Mouse (Mus musculus) heart, postnatal 10 days (tissue): ENCODE results near the gene Smarcc2. TPM values are rescaled to one million over a fixed set of nuclear protein-coding genes. Genes with fewer than 3 reads are reported as not detected.

Experiments
- DNase-seq, 2 experiments: peaks; one replicate each; pipeline ENCODE4 v3.0.0; 2021
- intact Hi-C: fragments of 180-260 bp; cut with DNase I; formaldehyde crosslinking; loops from one replicate; pipeline ENCODE4 v1.15.1; 2025
- total RNA-seq, 2 experiments: library from RNA; stranded (reverse); gene quantifications; 2 replicates each; pipeline ENCODE4 v1.2.3; 2021

Smarcc2 gene
- total RNA-seq, 2 experiments from 2014 or later = 83.6 to 95.9 TPM

DNA sequence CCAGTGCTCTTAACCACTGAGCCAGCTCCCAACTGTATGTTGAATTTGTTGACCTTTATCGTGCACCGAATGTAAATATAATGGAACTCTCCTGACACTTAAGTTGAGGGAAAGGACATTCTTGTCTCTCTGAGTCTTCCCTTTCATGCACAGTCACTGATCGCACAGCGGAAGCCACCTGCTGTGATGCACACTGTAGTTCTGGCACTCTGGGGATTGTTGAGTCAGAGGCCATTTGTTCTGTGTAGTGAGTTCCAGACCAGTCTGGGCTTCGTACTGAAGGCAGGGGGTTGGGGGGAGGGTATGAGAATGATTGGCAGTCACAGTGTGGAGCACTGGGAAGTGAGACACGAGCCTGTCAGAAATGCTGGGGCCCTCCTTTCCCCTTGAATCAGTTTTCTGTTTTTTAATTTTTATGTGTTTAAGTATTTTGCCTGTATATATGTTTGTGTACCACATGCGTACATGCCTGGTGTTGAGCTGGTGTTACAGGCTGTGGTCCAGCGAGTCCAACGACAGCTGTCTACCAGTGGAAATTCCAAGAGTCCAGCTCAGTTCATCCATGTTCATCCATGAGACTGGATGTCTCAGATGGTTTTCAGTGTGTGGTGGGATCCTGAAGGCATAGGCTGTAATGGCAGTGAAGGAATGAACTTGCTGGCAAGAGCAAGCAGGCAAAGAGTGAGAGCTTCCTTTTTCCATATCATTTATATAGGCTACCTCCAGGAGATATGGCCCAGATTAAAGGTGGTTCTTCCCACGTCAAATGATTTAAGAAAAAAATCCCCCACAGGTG lies 17.5 kb upstream of the Smarcc2 start:
- no peak for DNase-seq
- intact Hi-C loops = loop anchor here (2.0 kb wide), 1 partner anchor 31 kb away; the partner anchor contains the start of genes Nabp2 and Rnf41

DNA sequence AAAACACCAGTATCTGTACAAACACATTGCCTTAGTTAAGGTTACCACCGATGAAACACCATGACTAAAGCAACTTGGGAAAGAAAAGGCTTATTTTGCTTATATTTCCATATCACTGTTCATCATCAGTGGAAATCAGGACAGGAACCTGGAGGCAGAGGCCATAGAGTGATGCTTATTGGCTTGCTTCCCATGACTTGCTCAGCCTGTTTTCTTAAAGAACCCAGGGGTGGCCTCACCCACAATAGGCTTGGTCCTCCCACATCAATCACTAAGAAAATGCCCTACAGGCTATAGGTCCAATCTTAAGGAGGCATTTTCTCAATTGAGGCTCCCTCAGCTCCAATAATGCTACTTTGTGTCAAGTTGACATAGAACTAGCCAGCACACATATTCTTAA lies 16.3 kb upstream of the Smarcc2 start:
- DNase-seq = no peak
- intact Hi-C loops = loop anchor here (2.0 kb wide), 1 partner anchor 32 kb away; the partner anchor contains the start of genes Nabp2 and Rnf41

DNA sequence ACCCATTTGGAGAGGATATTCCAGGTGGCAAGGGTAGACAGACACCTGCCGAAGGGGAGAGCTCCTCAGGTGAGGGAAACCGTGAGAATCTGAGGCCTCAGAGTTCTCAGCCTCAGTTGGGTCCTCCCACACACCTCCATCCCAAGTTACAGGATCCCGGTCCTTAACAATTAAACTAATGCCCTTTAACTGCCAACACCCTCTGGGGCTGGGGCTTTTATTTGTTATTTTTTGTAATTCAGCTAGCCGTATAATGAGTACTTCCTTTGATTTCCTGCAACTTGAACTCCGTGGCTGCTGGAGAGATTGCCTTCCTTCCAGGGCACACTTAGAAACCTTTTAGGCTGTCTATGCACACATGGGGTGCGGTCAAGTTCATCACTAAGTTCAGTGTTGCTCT lies 14.7 kb upstream of the Smarcc2 start:
- DNase-seq = no peak
- intact Hi-C loops = no loop called here

DNA sequence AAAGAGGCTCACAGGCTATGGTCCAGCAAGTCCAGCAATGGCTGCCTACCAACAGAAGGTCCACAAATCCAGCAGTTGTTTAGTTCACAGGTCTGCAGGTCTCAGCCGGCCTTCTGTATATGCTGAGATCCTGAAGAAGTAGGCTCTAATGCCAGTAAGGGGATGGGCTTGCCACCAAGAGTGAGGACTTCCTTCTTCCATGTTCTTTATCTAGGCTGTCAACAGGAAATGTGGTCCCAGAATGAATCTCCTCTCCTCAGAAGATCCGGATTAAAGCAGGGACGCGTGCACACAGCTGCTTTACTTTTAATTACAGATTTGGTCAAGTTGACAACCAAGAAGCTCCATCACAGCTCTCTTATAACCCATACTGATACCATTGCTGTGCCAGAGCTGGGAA lies 13.6 kb upstream of the Smarcc2 start:
- intact Hi-C loops = no loop called here
- DNase-seq = no peak

DNA sequence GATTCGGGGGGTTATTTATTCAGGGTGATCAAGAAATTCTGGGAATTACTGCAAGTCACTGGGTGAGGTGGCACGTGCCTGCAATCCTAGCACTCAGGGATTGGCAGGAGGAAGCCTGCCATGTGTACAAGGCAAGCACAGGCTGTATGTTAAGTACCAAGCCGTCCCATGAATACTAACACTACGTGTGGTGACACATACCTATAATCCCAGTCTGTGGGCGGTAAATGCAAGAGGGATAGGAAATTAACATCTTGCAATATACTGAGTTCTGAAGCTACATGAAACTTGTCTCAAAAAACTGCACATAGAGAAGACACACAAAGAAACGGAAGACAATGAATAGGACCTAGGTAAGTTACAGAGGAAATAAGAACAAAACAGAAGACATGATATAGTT lies 8.0 kb upstream of the Smarcc2 start:
- intact Hi-C loops = no loop called here
- DNase-seq = no peak

DNA sequence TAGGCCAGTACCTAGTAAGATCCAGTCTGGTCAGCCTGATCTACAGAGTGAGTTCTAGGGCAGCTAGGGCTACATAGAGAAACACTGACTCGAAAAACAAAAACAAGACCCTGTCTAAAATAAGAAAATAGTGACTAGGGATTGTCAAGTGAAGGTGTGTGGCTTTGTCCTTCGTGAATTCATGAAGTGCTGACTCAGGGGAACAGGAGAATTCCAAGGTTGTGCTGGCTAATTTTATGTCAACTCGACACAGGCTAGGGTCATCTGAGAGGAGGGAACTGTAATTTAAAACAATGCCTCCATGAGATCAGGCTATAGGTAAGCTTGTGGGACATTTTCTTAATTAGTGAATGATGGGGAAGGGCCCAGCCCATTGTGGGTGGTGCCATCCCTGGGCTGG lies 4.6 kb upstream of the Smarcc2 start:
- intact Hi-C loops = no loop called here
- no peak for DNase-seq

DNA sequence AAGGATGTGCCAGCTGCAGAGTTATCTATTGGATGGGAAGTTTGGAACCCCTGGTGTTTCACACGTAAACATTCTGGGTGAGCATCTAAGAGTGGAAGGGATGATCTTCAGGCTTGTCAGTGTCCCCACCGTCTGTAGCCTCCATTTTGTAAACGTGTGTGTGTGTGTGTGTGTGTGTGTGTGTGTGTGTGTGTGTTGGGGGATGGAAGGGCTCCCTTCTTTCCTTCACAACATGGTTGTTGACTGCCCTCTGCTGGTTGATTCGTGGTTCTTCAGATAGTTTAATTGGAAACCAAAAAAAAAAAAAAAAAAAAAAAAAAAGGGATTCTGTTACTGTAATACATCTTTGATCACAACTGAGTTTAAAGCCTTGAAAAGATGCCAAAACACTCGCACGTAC lies 3.8 kb upstream of the Smarcc2 start:
- intact Hi-C loops = loop anchor here (1.0 kb wide), 2 partner anchors 46 to 120 kb away; no protein-coding TSS in a partner anchor

DNA sequence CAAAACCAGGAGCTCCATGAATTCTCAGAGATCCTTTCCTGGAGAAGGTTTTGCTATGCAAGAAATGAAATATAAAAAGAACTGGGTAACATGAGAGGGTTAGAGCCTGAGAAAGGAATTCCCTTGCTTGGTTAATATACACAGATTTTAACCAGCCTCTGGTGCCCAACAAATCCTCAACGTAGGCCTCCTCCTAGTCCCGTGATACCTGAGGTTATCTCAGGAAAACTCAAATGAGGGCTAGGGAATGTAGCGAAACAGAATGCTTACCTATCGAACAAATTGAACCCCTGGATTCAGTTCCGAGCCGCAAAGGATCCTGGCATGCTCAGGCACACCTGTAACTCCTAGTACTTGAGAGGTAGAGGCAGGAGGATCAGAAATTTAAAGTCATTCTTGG lies 1.4 kb upstream of the Smarcc2 start:
- intact Hi-C loops = loop anchor here (2.0 kb wide), 2 partner anchors 35 to 77 kb away; no protein-coding TSS in a partner anchor
- DNase-seq = no peak

More for the DNA sequence above, 3.8 kb upstream of the Smarcc2 start:
- peak; percentile 78 to 89 for DNase-seq

DNA sequence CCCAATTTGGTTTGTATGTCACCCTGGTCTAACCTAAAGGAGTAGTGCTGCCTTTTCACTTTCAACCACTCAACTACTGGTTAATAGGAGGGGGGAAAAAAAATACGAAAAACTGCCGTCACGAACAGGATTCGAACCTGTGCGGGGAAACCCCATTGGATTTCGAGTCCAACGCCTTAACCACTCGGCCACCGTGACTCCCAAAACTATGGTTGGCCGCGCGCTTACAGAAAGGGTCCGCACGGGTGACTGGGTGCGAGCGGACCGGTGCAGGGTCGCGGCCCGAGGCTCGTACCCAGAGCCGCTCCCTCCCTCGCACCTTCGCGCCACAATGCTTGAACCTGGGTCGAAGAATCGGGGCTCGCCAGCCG lies 715 bp upstream of the Smarcc2 start:
- intact Hi-C loops = loop anchor here (2.0 kb wide), 2 partner anchors 34 to 76 kb away; no protein-coding TSS in a partner anchor
- peak; percentile 94 to 97 for DNase-seq

DNA sequence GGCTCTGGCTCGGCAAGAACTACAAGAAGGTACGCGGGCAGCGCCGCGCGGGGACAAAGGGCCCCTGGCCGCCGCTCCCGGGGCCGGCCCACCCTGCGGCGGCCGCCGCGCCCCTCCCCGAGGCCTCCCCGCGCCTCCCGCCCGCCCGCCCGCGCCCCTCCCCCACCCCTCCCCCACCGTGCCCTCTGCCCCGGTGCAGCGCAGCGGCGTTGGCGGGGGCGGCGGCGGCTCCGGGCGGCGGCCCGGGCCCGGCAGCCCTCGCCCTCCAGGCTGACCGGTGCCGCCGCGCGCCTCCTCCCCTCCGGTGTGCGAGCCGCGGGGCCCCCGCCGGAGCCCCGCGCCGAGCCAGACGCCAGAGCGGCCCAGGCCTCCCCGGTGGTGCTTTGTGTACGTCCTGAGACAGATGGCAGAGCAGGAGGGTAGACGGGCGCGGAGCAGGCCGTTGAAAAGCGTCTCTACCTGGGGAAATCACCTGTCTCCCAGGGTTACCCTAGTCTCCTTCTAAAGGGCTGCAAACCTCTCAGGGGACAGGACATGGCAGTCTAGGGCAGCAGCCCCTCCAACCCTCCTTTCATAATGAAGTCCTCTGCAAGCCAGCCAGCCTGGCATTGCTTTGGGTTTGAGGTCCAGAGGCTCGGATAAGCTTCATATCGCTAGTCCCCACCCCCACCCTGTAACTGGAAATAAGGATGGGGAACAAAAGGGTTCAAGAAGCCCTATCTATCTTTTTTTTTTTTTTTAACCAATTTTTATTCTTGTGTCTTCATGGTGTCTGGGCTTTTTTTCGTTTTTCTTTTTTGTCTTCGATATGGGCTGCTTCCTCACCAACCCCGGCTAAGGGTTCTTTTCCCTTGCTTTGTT lies 591 bp downstream of the Smarcc2 start:
- DNase-seq = peak; percentile 47 to 61
- intact Hi-C loops = loop anchor here (1.0 to 2.0 kb wide), 4 partner anchors 33 to 87 kb away; no protein-coding TSS in a partner anchor

DNA sequence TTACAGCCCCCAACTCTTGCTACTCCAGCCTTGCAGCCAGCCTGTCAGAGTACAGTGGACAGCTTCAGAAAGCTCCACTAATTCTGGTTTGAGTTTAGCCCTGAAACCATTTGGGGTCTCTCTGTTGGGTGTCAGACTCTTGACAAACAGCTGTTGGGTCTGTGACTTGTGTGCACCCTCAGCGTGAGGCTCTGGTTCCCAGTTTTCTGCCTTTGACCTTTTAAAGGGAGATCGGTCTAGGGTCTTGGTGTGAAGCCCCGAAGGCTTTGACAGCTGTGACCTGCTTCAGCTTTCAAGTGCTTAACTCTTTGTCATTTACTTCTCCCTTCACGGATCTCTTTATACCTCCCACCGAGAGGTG lies 1.2 kb downstream of the Smarcc2 start:
- DNase-seq = no peak
- intact Hi-C loops = loop anchor here (2.0 kb wide), 1 partner anchor 67 kb away; no protein-coding TSS in a partner anchor

DNA sequence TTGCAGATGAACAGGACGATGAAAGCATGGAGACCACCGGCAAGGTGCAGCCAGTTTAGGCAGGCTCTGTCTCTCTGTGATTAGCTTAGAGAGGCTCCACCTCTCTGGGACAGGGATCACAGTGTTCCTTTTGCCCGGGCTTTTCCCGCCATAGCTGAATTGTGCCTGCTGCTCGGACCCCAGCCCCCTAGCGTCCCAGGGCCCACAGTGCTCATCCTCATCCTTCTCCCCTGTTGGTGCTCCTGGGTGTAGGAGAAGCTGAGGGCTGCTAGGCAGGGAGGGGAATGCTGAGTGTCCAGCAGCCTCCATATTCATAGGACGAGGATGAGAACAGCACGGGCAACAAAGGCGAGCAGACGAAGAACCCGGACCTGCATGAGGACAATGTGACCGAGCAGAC lies 15.3 kb downstream of the Smarcc2 start:
- intact Hi-C loops = no loop called here
- DNase-seq = no peak

DNA sequence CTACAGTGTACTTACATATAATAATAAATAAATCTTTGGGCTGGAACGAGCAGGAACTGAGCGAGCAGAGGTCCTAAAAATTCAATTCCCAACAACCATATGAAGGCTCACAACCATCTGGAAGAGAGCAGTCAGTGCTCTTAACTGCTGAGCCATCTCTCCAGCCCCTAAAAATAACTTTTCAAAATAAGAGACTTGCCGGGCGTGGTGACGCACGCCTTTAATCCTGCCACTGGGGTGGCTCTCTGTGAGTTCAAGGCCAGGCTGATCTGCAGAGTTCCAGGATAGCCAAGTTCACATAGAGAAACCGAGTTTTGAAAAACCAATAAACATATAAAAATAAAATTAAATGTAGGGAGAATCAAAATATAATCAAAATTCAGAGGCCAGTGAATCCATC lies 27.3 kb downstream of the Smarcc2 start:
- intact Hi-C loops = loop anchor here (10.0 kb wide), 1 partner anchor 352 kb away; no protein-coding TSS in a partner anchor
- DNase-seq = no peak

DNA sequence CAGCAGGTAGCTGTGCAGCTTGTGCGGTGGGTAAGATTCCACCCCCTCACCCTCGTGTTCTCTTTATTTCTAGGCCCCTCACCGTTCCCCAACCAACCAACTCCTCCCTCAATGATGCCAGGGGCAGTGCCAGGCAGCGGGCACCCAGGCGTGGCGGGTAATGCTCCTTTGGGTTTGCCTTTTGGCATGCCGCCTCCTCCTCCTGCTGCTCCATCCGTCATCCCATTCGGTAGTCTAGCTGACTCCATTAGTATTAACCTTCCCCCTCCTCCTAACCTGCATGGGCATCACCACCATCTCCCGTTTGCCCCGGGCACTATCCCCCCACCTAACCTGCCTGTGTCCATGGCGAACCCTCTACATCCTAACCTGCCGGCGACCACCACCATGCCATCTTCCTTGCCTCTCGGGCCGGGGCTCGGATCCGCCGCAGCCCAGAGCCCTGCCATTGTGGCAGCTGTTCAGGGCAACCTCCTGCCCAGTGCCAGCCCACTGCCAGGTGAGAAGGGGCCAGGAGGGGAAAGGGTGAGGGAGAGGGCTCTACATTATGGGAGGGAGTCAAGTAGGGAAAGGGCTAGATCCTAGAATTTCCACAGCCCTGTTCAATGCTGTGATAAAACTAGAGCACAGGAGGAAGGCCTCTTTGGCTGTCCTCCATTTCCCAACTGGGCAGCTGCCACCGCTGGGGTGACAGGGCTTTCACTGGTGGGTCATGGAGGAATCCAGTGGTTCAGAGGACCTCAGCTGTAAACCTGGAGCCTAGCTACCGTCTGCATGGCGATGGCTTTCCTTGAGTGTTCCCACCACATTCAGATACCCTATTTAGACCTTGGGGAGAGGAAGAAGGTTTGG lies 29.0 kb downstream of the Smarcc2 start:
- intact Hi-C loops = loop anchor here (10.0 kb wide), 1 partner anchor 353 kb away; no protein-coding TSS in a partner anchor
- no peak for DNase-seq

DNA sequence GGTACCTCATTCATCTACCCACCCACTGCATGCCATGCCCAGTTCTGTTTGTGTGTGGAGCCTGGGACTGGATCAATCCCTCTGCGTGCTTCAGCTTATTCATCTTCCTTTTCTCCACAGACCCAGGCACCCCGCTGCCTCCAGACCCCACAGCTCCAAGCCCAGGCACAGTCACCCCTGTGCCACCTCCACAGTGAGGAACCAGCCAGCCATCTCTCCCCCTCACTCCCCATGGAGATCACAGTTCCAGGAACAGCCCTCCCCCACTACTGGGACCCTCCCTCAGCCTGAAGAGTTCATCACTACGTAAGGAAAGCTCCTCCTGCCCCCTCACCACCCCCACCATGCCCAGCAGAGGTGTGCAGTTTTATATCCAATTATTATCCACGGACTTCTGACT lies 29.7 kb downstream of the Smarcc2 start:
- intact Hi-C loops = loop anchor here (10.0 kb wide), 1 partner anchor 354 kb away; no protein-coding TSS in a partner anchor
- DNase-seq = no peak

DNA sequence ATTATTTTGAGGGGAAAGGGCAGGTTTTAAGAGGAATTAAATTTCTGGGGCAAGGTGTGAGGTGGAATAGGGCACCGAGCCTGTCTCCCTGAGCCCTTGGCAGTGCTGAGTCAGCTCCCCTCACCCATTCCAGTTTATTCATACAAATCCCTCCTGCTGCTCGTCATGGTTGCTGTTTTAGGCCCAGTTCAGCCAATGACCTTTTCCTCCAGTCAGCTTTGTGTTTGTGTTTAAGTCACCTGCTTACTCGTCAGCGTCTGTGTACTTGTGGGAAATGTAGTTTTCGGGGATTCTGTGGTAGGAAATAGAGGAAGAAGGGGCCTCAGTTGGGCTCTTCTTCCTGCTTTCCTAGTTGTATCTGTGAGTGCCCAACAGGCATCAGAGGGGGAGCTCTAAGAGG lies 30.3 kb downstream of the Smarcc2 start:
- intact Hi-C loops = loop anchor here (10.0 kb wide), 1 partner anchor 355 kb away; no protein-coding TSS in a partner anchor

DNA sequence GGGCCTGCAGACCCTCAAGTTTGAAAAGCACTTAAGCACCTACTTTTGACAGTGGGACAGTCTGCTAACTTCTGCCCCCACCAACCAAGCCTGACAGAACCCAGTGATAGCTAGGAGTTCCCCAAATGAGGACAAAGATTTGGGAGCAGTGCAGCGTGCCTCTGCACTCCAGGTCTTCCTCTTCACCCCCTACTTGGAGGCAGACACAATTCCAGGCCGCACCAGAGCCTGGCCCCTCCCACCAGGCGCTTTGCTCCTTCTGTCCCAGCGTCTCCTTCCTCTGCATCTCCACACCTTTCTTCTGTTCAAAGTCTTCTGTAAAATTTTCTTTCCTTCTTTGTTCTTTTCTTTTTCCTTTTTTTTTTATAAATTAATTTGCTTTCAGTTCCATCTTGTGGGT lies 30.7 kb downstream of the Smarcc2 start:
- intact Hi-C loops = loop anchor here (10.0 kb wide), 1 partner anchor 355 kb away; no protein-coding TSS in a partner anchor
- DNase-seq = no peak

More for the DNA sequence above, 30.3 kb downstream of the Smarcc2 start:
- no peak for DNase-seq

DNA sequence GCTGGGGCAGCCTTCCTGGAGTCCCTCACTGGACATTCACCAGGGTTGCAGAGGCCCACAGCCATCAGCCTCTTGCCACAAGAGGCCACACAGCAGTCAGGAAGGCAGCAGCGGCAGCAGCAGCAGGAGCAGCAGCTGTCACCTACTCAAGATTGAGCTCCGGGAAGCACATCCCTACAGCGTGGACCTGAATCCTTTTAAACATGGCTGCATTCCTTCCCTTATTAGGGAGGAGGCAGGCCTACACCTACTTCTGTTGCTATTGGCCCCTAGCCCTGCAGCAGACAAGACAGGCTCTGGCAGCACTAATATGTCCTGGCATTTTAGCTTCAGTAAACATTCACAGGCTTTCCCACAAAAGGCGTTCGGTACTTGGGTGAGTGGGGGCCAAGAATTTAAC lies 31.2 kb downstream of the Smarcc2 start:
- intact Hi-C loops = no loop called here
- DNase-seq = peak; percentile 62 to 68

DNA sequence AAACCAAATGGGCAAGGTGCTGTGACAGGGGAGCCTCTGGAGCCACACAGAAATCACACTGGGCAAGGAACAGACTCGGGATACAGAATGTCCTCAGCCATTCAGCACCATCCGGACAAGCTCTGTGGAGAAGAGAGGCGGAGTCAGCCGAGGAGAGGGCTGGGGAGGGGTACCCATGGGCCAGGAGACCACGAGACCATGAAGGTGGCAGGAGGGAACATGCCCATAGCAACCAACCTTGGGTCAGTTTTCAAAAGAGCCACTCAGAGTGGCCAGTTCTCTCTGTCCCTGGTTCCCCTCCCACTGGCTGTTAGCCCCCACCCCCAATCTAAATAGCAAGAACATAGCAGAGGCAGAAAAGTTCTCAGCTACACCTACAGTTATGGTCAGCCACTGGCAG lies 31.9 kb downstream of the Smarcc2 start:
- no peak for DNase-seq
- intact Hi-C loops = no loop called here

DNA sequence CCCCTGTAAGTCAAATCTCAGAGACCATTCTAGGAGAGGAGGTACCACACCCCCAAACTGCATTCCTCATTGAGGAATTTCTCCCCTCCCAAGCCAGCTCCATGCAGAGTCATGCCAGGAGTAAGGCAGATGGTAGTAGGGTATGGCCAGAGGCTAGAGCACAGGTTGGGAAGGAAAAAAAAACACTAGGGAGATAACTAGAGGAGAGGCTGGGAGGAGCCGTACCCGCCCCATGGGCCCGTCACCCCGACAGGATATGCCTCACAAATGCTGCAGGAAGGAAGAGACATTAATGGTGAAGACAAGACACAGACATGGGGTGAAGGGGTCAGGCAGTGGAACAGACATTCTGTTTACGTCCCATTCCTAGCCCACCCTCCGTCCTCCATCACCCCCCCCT lies 32.4 kb downstream of the Smarcc2 start:
- intact Hi-C loops = no loop called here
- peak in 1 of 2 experiments; percentile 40 for DNase-seq
